Mouse (Mus musculus) olfactory bulb, adult 2 months (tissue): ENCODE measurements around the gene Adgre5.

Experiments used
- CTCF ChIP-seq: fragments of 200-500 bp; IDR thresholded peaks from 2 replicates; pipeline ENCODE4 v1.5.1; 2012; ENCODE audit warnings: low read depth, mild to moderate bottlenecking, low read length, moderate library complexity; ENCODE audit not compliant: insufficient read depth
- POLR2A ChIP-seq: fragments of 200-500 bp; IDR thresholded peaks from 2 replicates; pipeline ENCODE4 v1.6.1; 2012; ENCODE audit warnings: mild to moderate bottlenecking, low read depth, low read length, moderate library complexity; ENCODE audit not compliant: insufficient read depth

- TF ChIP-seq POLR2A (no peak), CTCF (no peak)
Observed at GRCm38 (mm10) chr8:83695351-83696106, 45.6 kb downstream of the Adgre5 start.
